Mouse (Mus musculus): ENCODE data around the gene Arhgap17.

The Arhgap17 gene

GRCm38 (mm10) chr7:123283826-123284225 lies 85.9 kb downstream of the Arhgap17 start:
- DNase-seq (ENCODE audit: low read depth): no peak

- DNase-seq (ENCODE audit: low read depth): no peak
Observed at GRCm38 (mm10) chr7:123279797-123280196, 89.9 kb downstream of the Arhgap17 start.

GRCm38 (mm10) chr7:123276568-123276967 lies 93.1 kb downstream of the Arhgap17 start:
- no peak for DNase-seq (ENCODE audit: low read depth)

- peak; percentile 35 for DNase-seq (ENCODE audit: low read depth)
Observed at GRCm38 (mm10) chr7:123273056-123273455, 96.7 kb downstream of the Arhgap17 start.

- DNase-seq (ENCODE audit: low read depth): no peak
Observed at GRCm38 (mm10) chr7:123258103-123258502, 111.6 kb downstream of the Arhgap17 start.

GRCm38 (mm10) chr7:123254196-123254970 lies 115.3 kb downstream of the Arhgap17 start:
- DNase-seq (ENCODE audit: low read depth): no peak

GRCm38 (mm10) chr7:123253396-123253795 lies 116.3 kb downstream of the Arhgap17 start:
- no peak for DNase-seq (ENCODE audit: low read depth)

- no peak for DNase-seq (ENCODE audit: low read depth)
Observed at GRCm38 (mm10) chr7:123251343-123251742, 118.4 kb downstream of the Arhgap17 start.

- no peak for DNase-seq (ENCODE audit: low read depth)
Observed at GRCm38 (mm10) chr7:123248166-123248565, 121.5 kb downstream of the Arhgap17 start.

- DNase-seq (ENCODE audit: low read depth): no peak
Observed at GRCm38 (mm10) chr7:123246504-123247084, 123.1 kb downstream of the Arhgap17 start.

GRCm38 (mm10) chr7:123244833-123245232 lies 124.9 kb downstream of the Arhgap17 start:
- DNase-seq (ENCODE audit: low read depth): no peak

- DNase-seq (ENCODE audit: low read depth): no peak
Observed at GRCm38 (mm10) chr7:123242241-123242640, 127.5 kb downstream of the Arhgap17 start.

GRCm38 (mm10) chr7:123240064-123240463 lies 129.7 kb downstream of the Arhgap17 start:
- DNase-seq (ENCODE audit: low read depth): peak; percentile 6

- DNase-seq (ENCODE audit: low read depth): no peak
Observed at GRCm38 (mm10) chr7:123238621-123239020, 131.1 kb downstream of the Arhgap17 start.

- DNase-seq (ENCODE audit: low read depth): peak; percentile 32
Observed at GRCm38 (mm10) chr7:123235449-123235848, 134.3 kb downstream of the Arhgap17 start.

All from induced T-regulatory cell, adult 2 months (primary cell).